Mouse (Mus musculus) heart, postnatal 0 days (tissue): ENCODE results near the gene Dock4. TPM values are rescaled to one million over a fixed set of nuclear protein-coding genes. Genes with fewer than 3 reads are reported as not detected.

Experiments
- ATAC-seq: fragments of 200-750 bp; cut with Nextera tagmentation; 2 replicates; pipeline ENCODE4 v1.8.0; 2017; ENCODE audit warnings: low read depth, moderate number of reproducible peaks, moderate library complexity; ENCODE audit not compliant: insufficient read depth
- DNase-seq: peaks from one replicate; pipeline ENCODE4 v3.0.0-alpha.2; 2016; ENCODE audit warnings: low spot score
- H3K27ac ChIP-seq: fragments of 300-500 bp; sonication (generic); 2 replicates; pipeline ENCODE4 v1.5.1; 2014; ENCODE audit warnings: low read depth, mild to moderate bottlenecking
- H3K27me3 ChIP-seq: fragments of 300-500 bp; sonication (generic); 2 replicates; pipeline ENCODE4 v1.6.1; 2014; ENCODE audit warnings: low read length, mixed read lengths; ENCODE audit not compliant: control insufficient read depth, insufficient read depth
- H3K36me3 ChIP-seq: fragments of 300-500 bp; sonication (generic); replicated peaks from 2 replicates; pipeline ENCODE4 v1.6.1; 2014; ENCODE audit warnings: low read length, mixed read lengths; ENCODE audit not compliant: control insufficient read depth, insufficient read depth
- H3K4me1 ChIP-seq: fragments of 300-500 bp; sonication (generic); 2 replicates; pipeline ENCODE4 v1.6.1; 2014; ENCODE audit warnings: antibody characterized with exemption; ENCODE audit not compliant: control insufficient read depth, insufficient read depth
- H3K4me2 ChIP-seq: fragments of 300-500 bp; sonication (generic); 2 replicates; pipeline ENCODE4 v1.6.1; 2014; ENCODE audit warnings: low read depth, mild to moderate bottlenecking, low read length, moderate library complexity
- H3K4me3 ChIP-seq: fragments of 300-500 bp; sonication (generic); 2 replicates; pipeline ENCODE4 v1.5.1; 2014; ENCODE audit warnings: low read depth, low read length
- H3K9ac ChIP-seq: fragments of 300-500 bp; sonication (generic); replicated peaks from 2 replicates; pipeline ENCODE4 v1.6.1; 2014; ENCODE audit warnings: low read depth, low read length, mixed read lengths
- H3K9me3 ChIP-seq: fragments of 300-500 bp; sonication (generic); replicated peaks from 2 replicates; pipeline ENCODE4 v1.6.1; 2016; ENCODE audit warnings: low read length; ENCODE audit not compliant: control insufficient read depth
- CTCF ChIP-seq: IDR thresholded peaks from 2 replicates; pipeline ENCODE4 v1.5.1; 2016; ENCODE audit warnings: antibody characterized with exemption, control low read depth, low read depth
- EP300 ChIP-seq: IDR thresholded peaks from 2 replicates; pipeline ENCODE4 v1.6.1; 2016; ENCODE audit warnings: antibody characterized with exemption, low read depth
- WGBS: fragments of 180-500 bp; shearing (Covaris S2); extraction: QIAGEN DNeasy Blood & Tissue Kit; methylation state at CpG from one replicate; pipeline ENCODE4 v1.1.7; 2014; 5-methylcytosine and 5-hydroxymethylcytosine counted together
- polyA plus RNA-seq: library from polyadenylated mRNA; unstranded; fragments of >200 nt; fragmentation: Nextera tagmentation; extraction: Ambion mirVana; gene quantifications from 2 replicates; pipeline ENCODE4 v1.2.1, GENCODE M21; 2015
- total RNA-seq: library from RNA; depleted of rRNA; stranded (reverse); fragments of >200 nt; gene quantifications from 2 replicates; pipeline ENCODE4 v1.2.3, GENCODE M21; 2014; ENCODE audit warnings: low replicate concordance

Gene Dock4
- total and polyA plus RNA-seq, 2 experiments from 2014 or later = 4.2 to 9.2 TPM

DNA sequence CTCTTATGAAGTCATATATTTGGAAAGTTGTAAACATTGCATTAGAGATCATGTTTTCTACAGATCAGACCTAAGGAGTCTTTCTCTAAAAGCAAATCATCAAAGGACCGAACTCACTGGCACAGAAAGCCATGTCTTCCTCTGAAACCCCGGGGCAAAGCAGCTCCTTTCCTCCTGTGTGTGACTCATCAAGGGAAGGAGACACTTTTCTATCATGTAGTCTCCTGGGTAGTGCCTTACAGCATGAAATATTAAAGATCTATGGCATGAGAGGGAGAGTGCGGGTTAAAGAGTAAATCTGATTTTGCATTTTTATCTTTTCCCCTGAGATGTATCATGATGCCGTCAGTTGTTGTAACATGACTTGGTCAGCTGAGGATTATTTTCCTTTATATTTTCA is 159.8 kb downstream of the Dock4 start:
- 71% methylated on average over 4 of the region's 4 CpGs for WGBS
- no peak for TF ChIP-seq EP300
- DNase-seq (no peak), ATAC-seq (no peak)
- no peaks in the 10 kb centered on the region for H3K36me3 ChIP-seq
- H3K27me3 ChIP-seq = no peaks in the 10 kb centered on the region
- H3K27ac ChIP-seq = no peak overlapping the region
- no peaks in the 10 kb centered on the region for H3K9me3 ChIP-seq
- no peak overlapping the region for H3K9ac ChIP-seq
- H3K4me2 ChIP-seq = no peak overlapping the region
- no peak overlapping the region for H3K4me3 ChIP-seq
- H3K4me1 ChIP-seq = no peaks in the 10 kb centered on the region

DNA sequence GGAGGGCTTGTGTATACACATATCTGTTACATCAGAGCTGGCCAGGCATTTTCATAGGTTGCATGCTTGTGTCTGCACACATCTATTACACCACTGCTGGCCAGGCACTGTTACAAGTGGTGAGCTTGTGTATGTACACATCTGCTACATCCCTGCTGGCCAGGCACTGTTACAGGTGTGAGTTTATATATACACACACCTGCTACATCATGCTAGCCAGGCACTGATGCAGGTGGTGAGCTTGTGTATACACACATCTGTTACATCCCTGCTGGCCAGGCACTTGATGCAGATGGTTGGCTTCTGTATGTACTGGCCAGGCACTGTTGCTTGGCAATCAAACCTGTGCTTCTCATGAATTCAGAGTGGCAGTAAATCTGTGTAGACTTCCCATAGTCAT is 177.2 kb downstream of the Dock4 start:
- Histone ChIP-seq H3K9ac (no peak overlapping the region), H3K4me2 (no peak overlapping the region), H3K9me3 (no peaks in the 10 kb centered on the region), H3K4me1 (no peaks in the 10 kb centered on the region), H3K4me3 (no peak overlapping the region), H3K36me3 (no peaks in the 10 kb centered on the region), H3K27me3 (no peaks in the 10 kb centered on the region), H3K27ac (no peak overlapping the region)
- ATAC-seq = no peak
- TF ChIP-seq CTCF = no peak
- TF ChIP-seq EP300 = no peak
- DNase-seq = no peak

DNA sequence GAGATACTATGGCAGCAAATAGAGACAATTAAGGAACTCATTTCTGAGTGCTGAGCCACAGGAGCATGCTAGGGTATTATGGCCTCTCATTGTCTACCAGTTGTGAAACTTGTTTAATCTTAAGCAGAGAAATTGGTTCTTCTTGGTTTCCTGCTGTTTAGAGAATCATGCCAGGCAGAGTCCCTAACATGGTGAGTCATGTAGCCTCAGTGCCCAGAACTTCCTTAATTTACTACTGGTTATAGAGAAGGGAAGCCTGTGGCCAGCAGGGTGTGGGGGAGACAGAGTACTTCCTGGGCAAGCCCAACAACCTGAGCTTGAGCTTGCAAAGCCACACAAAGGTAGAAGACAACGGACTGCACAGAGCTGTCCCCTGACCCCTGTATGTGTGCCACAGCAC is 180.8 kb downstream of the Dock4 start:
- Histone ChIP-seq H3K9me3 (no peaks in the 10 kb centered on the region), H3K4me2 (no peak overlapping the region), H3K36me3 (no peaks in the 10 kb centered on the region), H3K4me1 (no peaks in the 10 kb centered on the region), H3K27ac (no peak overlapping the region), H3K4me3 (no peak overlapping the region), H3K27me3 (no peaks in the 10 kb centered on the region), H3K9ac (no peak overlapping the region)
- ATAC-seq (no peak), DNase-seq (no peak)
- TF ChIP-seq CTCF = no peak
- no peak for TF ChIP-seq EP300
- whole genome bisulfite sequencing = 94% methylated on average over 1 of the region's 1 CpGs

DNA sequence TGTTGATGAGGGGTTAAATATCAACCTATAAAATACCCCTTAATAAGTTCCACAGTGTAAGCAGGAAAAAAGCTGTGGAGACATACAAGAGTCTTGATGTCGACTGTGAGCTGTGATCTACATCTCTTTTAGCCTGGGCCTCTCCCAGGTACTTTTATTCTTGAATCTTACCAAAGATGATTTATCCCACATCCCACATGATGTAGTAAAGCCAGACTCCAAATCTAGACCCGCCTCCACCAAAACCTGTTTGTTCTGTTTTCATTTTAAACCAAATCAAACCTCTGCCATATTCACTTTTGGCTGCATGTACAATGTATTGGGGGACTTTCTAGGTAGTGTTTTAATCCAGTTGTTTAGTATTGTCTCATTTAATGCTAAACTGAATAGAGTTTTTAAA is 187.5 kb downstream of the Dock4 start:
- Histone ChIP-seq H3K27me3 (no peaks in the 10 kb centered on the region), H3K36me3 (no peaks in the 10 kb centered on the region), H3K9ac (no peak overlapping the region), H3K4me1 (no peaks in the 10 kb centered on the region), H3K4me2 (no peak overlapping the region), H3K9me3 (no peaks in the 10 kb centered on the region), H3K27ac (no peak overlapping the region), H3K4me3 (no peak overlapping the region)
- DNase-seq (no peak), ATAC-seq (no peak)
- TF ChIP-seq EP300 (no peak), CTCF (no peak)
- 94% methylated on average over 2 of the region's 2 CpGs for WGBS

DNA sequence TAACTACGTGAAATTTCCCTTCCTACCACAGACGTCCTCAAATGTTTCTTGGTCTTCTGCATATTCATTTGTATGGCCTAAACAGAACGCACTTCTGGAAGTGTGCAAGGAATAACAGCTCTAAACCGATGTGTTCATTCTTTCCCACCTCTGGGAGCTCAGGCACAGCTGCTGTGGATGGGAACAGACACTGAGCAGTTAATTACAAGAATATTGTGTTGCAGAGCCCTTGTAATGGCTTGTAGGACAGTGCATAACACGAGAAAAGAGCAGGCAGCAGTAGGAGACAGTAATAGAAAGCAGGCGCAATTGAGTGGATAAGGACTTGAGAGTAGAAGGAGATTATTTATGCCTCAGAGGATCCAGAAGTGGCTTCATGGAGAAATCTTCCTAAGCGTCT is 188.4 kb downstream of the Dock4 start:
- DNase-seq (no peak), ATAC-seq (no peak)
- H3K9me3 ChIP-seq = no peaks in the 10 kb centered on the region
- H3K27ac ChIP-seq = no peak overlapping the region
- H3K27me3 ChIP-seq = no peaks in the 10 kb centered on the region
- H3K9ac ChIP-seq = no peak overlapping the region
- H3K36me3 ChIP-seq = no peaks in the 10 kb centered on the region
- no peaks in the 10 kb centered on the region for H3K4me1 ChIP-seq
- H3K4me2 ChIP-seq = no peak overlapping the region
- H3K4me3 ChIP-seq = no peak overlapping the region
- TF ChIP-seq EP300 (no peak), CTCF (no peak)
- 71% methylated on average over 7 of the region's 7 CpGs for WGBS

DNA sequence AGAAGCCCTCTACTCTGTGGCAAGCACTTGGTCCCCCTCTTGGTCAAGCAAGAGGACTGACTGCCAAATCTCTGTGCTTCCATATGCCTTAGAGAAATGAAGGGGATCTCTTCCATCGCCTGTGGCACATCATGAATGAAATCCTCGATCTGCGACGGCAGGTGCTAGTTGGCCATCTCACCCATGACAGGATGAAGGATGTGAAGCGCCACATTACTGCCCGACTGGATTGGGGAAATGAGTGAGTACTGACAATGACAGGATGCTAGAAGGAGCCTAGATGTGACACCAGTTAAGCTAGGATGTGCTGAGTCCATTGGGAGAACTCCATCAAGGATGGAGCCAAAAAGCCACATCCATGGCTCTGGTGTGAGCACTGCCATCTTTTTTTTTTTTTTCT is 190.2 kb downstream of the Dock4 start:
- Histone ChIP-seq H3K27me3 (no peaks in the 10 kb centered on the region), H3K4me3 (no peak overlapping the region), H3K9me3 (no peaks in the 10 kb centered on the region), H3K9ac (no peak overlapping the region), H3K4me2 (no peak overlapping the region), H3K27ac (no peak overlapping the region), H3K4me1 (no peaks in the 10 kb centered on the region), H3K36me3 (no peaks in the 10 kb centered on the region; the same call in 1 of the 2 replicates)
- no peak for ATAC-seq
- 89% methylated on average over 6 of the region's 6 CpGs for WGBS
- TF ChIP-seq EP300 (no peak), CTCF (no peak)
- DNase-seq = no peak
